Mouse (Mus musculus) inflammation-experienced regulatory T-cells (primary cell): ENCODE data around the gene Ccdc154. TPM values are rescaled to one million over a fixed set of nuclear protein-coding genes. Genes with fewer than 3 reads are reported as not detected.

Experiments used
- polyA plus RNA-seq, 2 experiments: library from polyadenylated mRNA; unstranded; fragments of 100-300 nt; shearing (Covaris generic); gene quantifications; one replicate each; pipeline ENCODE4 v1.2.1; 2017

The Ccdc154 gene
- under 1 TPM in 1 of 2 experiments, not detected in 1; 0.47 TPM for polyA plus RNA-seq

DNA sequence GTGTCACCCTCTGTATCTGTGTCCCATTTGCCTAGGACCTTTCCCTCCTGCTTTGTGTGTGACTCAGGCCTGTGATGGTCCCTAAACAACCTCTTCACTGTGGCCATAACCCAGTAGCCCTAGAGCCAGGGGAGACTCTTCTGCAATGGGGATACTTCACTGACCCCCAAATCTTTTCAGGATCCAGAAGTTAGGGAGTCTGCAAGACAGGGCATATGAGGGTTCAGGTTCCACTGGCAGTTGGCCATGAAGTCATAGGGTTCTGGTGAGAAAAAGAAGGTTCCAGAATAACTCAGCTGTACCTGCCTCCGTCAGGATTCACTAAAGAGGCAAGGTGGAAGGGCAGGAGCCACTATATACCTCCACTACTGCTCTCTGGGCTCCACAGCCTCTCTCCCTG, at the start of gene Ccdc154:
Gene Ccdc154 (plus strand): TSS at position 301 of the 400 bp plus-strand sequence.

GRCm38 (mm10) chr17:25115664-25116432, 46.4 kb upstream of the Ccdc154 start, which contains the start of gene Telo2:
Telo2 (minus strand) TSS chr17:25115967.

DNA sequence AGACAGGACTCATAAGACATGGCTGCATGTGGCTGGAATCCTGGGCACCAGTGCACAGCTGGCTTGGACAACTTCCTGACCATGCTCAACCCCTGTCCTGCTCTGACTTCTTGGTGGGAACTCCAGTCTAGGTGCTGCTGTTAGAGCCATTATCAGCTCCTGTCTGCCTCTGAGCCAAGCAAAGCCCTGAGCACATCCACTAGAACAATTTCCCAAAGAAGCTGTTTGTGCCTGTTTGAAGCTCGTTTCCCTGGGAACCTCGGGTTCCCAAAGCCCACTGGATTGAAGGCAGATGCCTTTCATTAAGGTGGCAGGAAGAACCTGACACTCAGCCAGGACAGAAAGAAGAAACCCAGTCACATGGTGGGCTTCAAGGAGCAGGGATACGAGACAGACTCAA, 41.9 kb upstream of the Ccdc154 start, which contains the start of gene Ptx4:
Gene Ptx4 (plus strand): TSS at position 355 of the 400 bp plus-strand sequence.

GRCm38 (mm10) chr17:25133275-25133698, 29.0 kb upstream of the Ccdc154 start, which contains the start of gene Clcn7:
Clcn7 (plus strand) TSS chr17:25133391.

GRCm38 (mm10) chr17:25175411-25175810, 13.2 kb downstream of the Ccdc154 start, which contains the start of gene Gm38655:
Gm38655 (minus strand) TSS chr17:25175471.

DNA sequence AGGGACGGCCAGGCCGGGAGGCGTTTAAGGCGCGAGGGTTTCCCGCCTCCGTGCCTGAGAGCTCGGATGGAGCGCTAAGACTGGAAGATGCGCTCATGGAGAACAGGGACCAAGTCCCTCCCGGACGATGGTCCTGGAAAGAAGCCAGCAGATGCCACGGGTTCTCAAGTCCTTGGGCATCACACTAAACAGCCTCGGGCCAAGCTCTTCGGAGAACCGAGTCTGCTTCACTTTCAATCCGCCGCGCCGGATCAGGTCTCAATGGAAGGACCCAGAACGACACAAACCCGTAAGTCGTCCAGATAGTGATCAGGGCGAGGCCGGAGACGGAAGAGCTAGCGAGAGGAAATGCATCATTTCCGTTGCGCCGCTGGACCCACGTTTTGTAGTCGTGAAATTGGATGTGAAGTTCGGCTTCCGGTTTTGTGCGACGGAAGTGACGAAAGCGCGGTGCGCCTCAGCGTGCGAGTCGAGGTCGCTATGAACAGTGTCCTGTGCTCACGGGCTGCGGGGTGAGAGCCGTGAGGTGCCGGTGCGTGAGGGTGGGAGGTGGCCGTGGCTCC, 21.9 kb downstream of the Ccdc154 start, which contains the start of gene BC003965:
Gene BC003965 (plus strand): TSS at position 426 of the 563 bp plus-strand sequence.

GRCm38 (mm10) chr17:25188150-25189031, 26.1 kb downstream of the Ccdc154 start, which contains the start of gene Unkl:
Unkl (plus strand) TSS chr17:25188397.

Other genes with a start within 250 kb of the Ccdc154 start
- gene Mapk8ip3, start 225.5 kb upstream of the Ccdc154 start, polyA plus RNA-seq = 10 to 100 TPM; 47.9 to 60.0 TPM
- 10 to 100 TPM; 25.0 to 31.5 TPM for gene Jpt2, start 201.8 kb upstream of the Ccdc154 start, polyA plus RNA-seq
- 10 to 100 TPM in 1 of 2 experiments, 1 to 10 TPM in 1; 8.2 to 10.2 TPM for gene Cramp1l, start 146.7 kb upstream of the Ccdc154 start, polyA plus RNA-seq
- gene Ift140, start 146.4 kb upstream of the Ccdc154 start, polyA plus RNA-seq = 10 to 100 TPM; 20.7 to 27.0 TPM
- gene Tmem204, start 78.9 kb upstream of the Ccdc154 start, polyA plus RNA-seq = 1 to 10 TPM; 1.6 to 1.7 TPM
- 10 to 100 TPM; 27.2 to 36.5 TPM for gene Telo2, start 46.5 kb upstream of the Ccdc154 start, polyA plus RNA-seq
- 1 to 10 TPM in 1 of 2 experiments, not detected in 1; 3.6 TPM for gene Ptx4, start 41.7 kb upstream of the Ccdc154 start, polyA plus RNA-seq
- 10 to 100 TPM; 32.2 to 36.1 TPM for gene Clcn7, start 29.1 kb upstream of the Ccdc154 start, polyA plus RNA-seq
- gene Gm38655, start 13.0 kb downstream of the Ccdc154 start, polyA plus RNA-seq = not detected
- 10 to 100 TPM; 27.3 to 34.1 TPM for gene BC003965, start 22.1 kb downstream of the Ccdc154 start, polyA plus RNA-seq
- gene Unkl, start 25.9 kb downstream of the Ccdc154 start, polyA plus RNA-seq = 10 to 100 TPM; 40.2 to 46.5 TPM
- gene Gnptg, start 77.7 kb downstream of the Ccdc154 start, polyA plus RNA-seq = 100 to 1,000 TPM in 1 of 2 experiments, 10 to 100 TPM in 1; 92.8 to 106 TPM
- gene Tsr3, start 77.7 kb downstream of the Ccdc154 start, polyA plus RNA-seq = 10 to 100 TPM; 45.7 to 51.8 TPM
- gene Baiap3, start 93.9 kb downstream of the Ccdc154 start, polyA plus RNA-seq = 10 to 100 TPM; 18.0 to 45.5 TPM
- gene Ube2i, start 112.2 kb downstream of the Ccdc154 start, polyA plus RNA-seq = 100 to 1,000 TPM; 561 to 579 TPM
- gene Prss34, start 135.9 kb downstream of the Ccdc154 start, polyA plus RNA-seq = 1 to 10 TPM in 1 of 2 experiments, under 1 TPM in 1; 0.13 to 2.9 TPM
- gene Prss28, start 146.2 kb downstream of the Ccdc154 start, polyA plus RNA-seq = not detected
- not detected for gene Prss29, start 156.2 kb downstream of the Ccdc154 start, polyA plus RNA-seq
- 1 to 10 TPM in 1 of 2 experiments, under 1 TPM in 1; 0.33 to 5.1 TPM for gene Tpsab1, start 183.1 kb downstream of the Ccdc154 start, polyA plus RNA-seq
- gene Tpsb2, start 203.8 kb downstream of the Ccdc154 start, polyA plus RNA-seq = not detected
- gene Tpsg1, start 206.8 kb downstream of the Ccdc154 start, polyA plus RNA-seq = not detected